Mouse (Mus musculus): ENCODE results near the gene Gm9918. TPM values are rescaled to one million over a fixed set of nuclear protein-coding genes. Genes with fewer than 3 reads are reported as not detected.

The Gm9918 gene
- polyA plus RNA-seq, 1 experiment from 2014 or later = 1.4 TPM

- H3K4me2 ChIP-seq = peak within 1 kb of the TSS; percentile 92
- H3K27me3 ChIP-seq = no peaks in the 10 kb centered on the region
- ATAC-seq (ENCODE audit: insufficient number of reproducible peaks, insufficient read depth, low FRiP score, low TSS enrichment, low read depth) = peak; percentile 39
- H3K36me3 ChIP-seq = peaks cover 21% of the 10 kb centered on the region
- H3K9me3 ChIP-seq = no peaks in the 10 kb centered on the region
- H3K4me1 ChIP-seq (replicated peaks) = peaks cover 80% of the 10 kb centered on the region
- WGBS = under 1% methylated on average over 32 of the region's 46 CpGs
- peak within 1 kb of the TSS; percentile 93 for H3K9ac ChIP-seq (replicated peaks)
- peak within 1 kb of the TSS; percentile 99 for H3K27ac ChIP-seq
- peak within 1 kb of the TSS; percentile 82 for H3K4me3 ChIP-seq (replicated peaks)
These were observed 12.9 kb upstream of the Gm9918 start, which contains the start of gene Rarg for GRCm38 (mm10) chr15:102257202-102258075. Gene Rarg, minus strand, starts transcription at chr15:102257517.

DNA sequence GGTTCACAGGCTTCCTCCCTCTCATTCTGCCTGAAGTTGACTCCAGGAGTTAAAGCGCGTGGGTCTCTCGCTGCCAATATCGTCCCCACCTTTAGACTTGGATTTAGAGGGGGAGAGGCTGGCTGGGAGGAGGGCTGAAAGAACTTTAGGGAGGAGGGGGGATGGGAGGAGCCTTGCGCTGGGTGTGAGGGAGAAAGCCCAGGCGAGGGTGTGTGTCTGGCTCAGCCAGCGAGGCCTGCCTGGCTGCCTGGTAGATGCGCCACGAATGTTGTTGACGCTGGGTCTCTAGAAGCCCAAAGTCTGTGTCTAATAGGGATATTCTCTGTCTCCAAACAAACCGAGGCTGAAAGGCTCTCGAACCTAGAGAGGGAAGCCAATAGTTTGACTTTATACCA is 12.3 kb upstream of the Gm9918 start:
- Histone ChIP-seq H3K4me1 (replicated peaks) (peaks cover 77% of the 10 kb centered on the region), H3K27ac (peak overlapping the region; percentile 99), H3K4me2 (peak overlapping the region; percentile 92), H3K27me3 (no peaks in the 10 kb centered on the region), H3K9me3 (no peaks in the 10 kb centered on the region), H3K9ac (replicated peaks) (0 out of 2 replicates have a peak overlapping the region, but pooled peaks have one; percentile 35), H3K4me3 (replicated peaks) (peak overlapping the region; percentile 82), H3K36me3 (peaks cover 15% of the 10 kb centered on the region)
- peak; percentile 53; the same call in 1 of the 2 replicates for ATAC-seq (ENCODE audit: insufficient number of reproducible peaks, insufficient read depth, low FRiP score, low TSS enrichment, low read depth)
- 1% methylated on average over 12 of the region's 12 CpGs for WGBS

DNA sequence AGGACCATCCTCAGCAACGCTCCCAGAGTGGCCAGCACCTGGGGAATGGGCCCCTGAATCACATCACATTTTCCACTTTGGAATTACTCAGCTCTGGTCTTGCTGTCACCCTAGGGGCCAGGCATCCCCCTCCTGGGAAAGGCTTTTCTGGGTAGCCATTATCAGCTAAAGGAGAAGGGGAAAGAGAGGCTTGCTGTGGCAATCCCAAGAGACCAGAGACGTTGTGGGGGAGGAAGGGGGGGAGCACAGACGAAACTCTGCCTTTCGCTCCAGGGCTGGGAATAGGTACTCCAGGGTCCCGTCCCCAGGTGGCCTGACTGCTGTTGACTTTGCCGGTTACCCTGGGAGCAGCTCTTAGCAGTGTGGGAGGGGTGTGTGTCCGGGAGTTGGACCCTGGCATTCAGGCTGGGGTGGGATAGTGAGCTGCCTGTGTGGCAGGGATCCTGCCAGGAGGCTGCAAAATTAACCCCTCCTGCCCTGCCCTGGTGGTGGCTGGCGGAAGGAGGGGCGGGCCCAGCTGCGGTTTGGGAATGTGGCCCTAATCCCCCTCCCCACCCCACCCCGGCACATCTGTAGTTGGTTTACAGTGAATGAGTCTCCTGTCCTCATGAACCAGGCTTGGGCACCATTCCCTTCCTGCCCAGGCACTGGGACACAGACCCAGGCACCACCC is 11.6 kb upstream of the Gm9918 start:
- 4% methylated on average over 11 of the region's 11 CpGs for WGBS
- ATAC-seq (ENCODE audit: insufficient number of reproducible peaks, insufficient read depth, low FRiP score, low TSS enrichment, low read depth) = peak; percentile 19; the same call in 1 of the 2 replicates
- Histone ChIP-seq H3K27me3 (no peaks in the 10 kb centered on the region), H3K4me2 (peak overlapping the region; percentile 92), H3K27ac (peak overlapping the region; percentile 99), H3K9me3 (no peaks in the 10 kb centered on the region), H3K36me3 (peaks cover 9% of the 10 kb centered on the region), H3K4me1 (replicated peaks) (peaks cover 72% of the 10 kb centered on the region), H3K9ac (replicated peaks) (peak overlapping the region; percentile 35; the same call in 1 of the 2 replicates), H3K4me3 (replicated peaks) (peak overlapping the region; percentile 82)

GRCm38 (mm10) chr15:102262582-102262981 is 7.8 kb upstream of the Gm9918 start:
- H3K36me3 ChIP-seq = no peaks in the 10 kb centered on the region
- H3K4me3 ChIP-seq (replicated peaks) = no peak overlapping the region
- no peaks in the 10 kb centered on the region for H3K27me3 ChIP-seq
- H3K27ac ChIP-seq = peak overlapping the region; percentile 18; the same call in 1 of the 2 replicates
- no peak overlapping the region for H3K9ac ChIP-seq (replicated peaks)
- H3K9me3 ChIP-seq = no peaks in the 10 kb centered on the region
- no peak overlapping the region for H3K4me2 ChIP-seq
- 43% methylated on average over 7 of the region's 7 CpGs for WGBS
- peaks cover 42% of the 10 kb centered on the region for H3K4me1 ChIP-seq (replicated peaks)
- ATAC-seq (ENCODE audit: insufficient number of reproducible peaks, insufficient read depth, low FRiP score, low TSS enrichment, low read depth) = no peak

DNA sequence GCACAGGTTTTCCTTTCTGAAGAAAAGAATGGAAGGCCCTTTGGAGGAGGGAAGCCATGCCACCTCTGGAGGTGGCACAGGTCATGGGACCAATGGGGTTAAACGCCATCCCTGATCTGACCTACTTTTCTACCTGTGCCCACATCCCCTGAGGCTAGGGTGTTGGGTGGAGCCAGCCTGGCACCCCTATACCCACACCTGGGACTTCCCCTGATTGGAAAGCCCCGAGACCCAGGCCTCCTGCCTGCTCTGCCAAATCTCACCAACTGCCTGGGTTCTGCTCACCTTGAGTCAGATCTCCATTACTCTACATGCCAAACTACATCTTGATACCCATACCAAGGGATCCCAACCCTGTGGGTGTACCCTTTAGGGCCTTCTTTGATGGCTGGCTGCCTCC is 7.3 kb upstream of the Gm9918 start:
- Histone ChIP-seq H3K27ac (peak overlapping the region; percentile 18; the same call in 1 of the 2 replicates), H3K9ac (replicated peaks) (no peak overlapping the region), H3K36me3 (no peaks in the 10 kb centered on the region), H3K4me2 (no peak overlapping the region), H3K4me3 (replicated peaks) (no peak overlapping the region), H3K4me1 (replicated peaks) (peaks cover 37% of the 10 kb centered on the region), H3K27me3 (no peaks in the 10 kb centered on the region), H3K9me3 (no peaks in the 10 kb centered on the region)
- 77% methylated on average over 2 of the region's 2 CpGs for WGBS
- ATAC-seq (ENCODE audit: insufficient number of reproducible peaks, insufficient read depth, low FRiP score, low TSS enrichment, low read depth) = no peak

GRCm38 (mm10) chr15:102265548-102265947 is 4.8 kb upstream of the Gm9918 start:
- H3K27ac ChIP-seq = no peak overlapping the region
- peaks cover 23% of the 10 kb centered on the region for H3K4me1 ChIP-seq (replicated peaks)
- no peak overlapping the region for H3K4me2 ChIP-seq
- H3K36me3 ChIP-seq = no peaks in the 10 kb centered on the region
- no peaks in the 10 kb centered on the region for H3K27me3 ChIP-seq
- H3K9ac ChIP-seq (replicated peaks) = no peak overlapping the region
- no peak for ATAC-seq (ENCODE audit: insufficient number of reproducible peaks, insufficient read depth, low FRiP score, low TSS enrichment, low read depth)
- no peaks in the 10 kb centered on the region for H3K9me3 ChIP-seq
- 86% methylated on average over 5 of the region's 5 CpGs for WGBS
- no peak overlapping the region for H3K4me3 ChIP-seq (replicated peaks)

GRCm38 (mm10) chr15:102271441-102271840 is 1.1 kb downstream of the Gm9918 start:
- H3K27ac ChIP-seq = 0 out of 2 replicates have a peak overlapping the region, but pooled peaks have one; percentile 12
- no peaks in the 10 kb centered on the region for H3K9me3 ChIP-seq
- H3K36me3 ChIP-seq = no peaks in the 10 kb centered on the region
- no peak for ATAC-seq (ENCODE audit: insufficient number of reproducible peaks, insufficient read depth, low FRiP score, low TSS enrichment, low read depth)
- H3K4me3 ChIP-seq (replicated peaks) = peak overlapping the region; percentile 38
- H3K4me1 ChIP-seq (replicated peaks) = peaks cover 18% of the 10 kb centered on the region
- H3K9ac ChIP-seq (replicated peaks) = no peak overlapping the region
- peak overlapping the region; percentile 64 for H3K4me2 ChIP-seq
- no peaks in the 10 kb centered on the region for H3K27me3 ChIP-seq
- 37% methylated on average over 3 of the region's 3 CpGs for WGBS

- Histone ChIP-seq H3K27ac (no peak overlapping the region), H3K27me3 (no peaks in the 10 kb centered on the region), H3K4me2 (no peak overlapping the region), H3K9me3 (no peaks in the 10 kb centered on the region), H3K4me3 (replicated peaks) (no peak overlapping the region), H3K36me3 (no peaks in the 10 kb centered on the region), H3K9ac (replicated peaks) (no peak overlapping the region), H3K4me1 (replicated peaks) (peaks cover 20% of the 10 kb centered on the region)
- WGBS = 75% methylated on average over 6 of the region's 6 CpGs
- ATAC-seq (ENCODE audit: insufficient number of reproducible peaks, insufficient read depth, low FRiP score, low TSS enrichment, low read depth) = no peak
These were observed 3.8 kb downstream of the Gm9918 start for GRCm38 (mm10) chr15:102273982-102274716.

DNA sequence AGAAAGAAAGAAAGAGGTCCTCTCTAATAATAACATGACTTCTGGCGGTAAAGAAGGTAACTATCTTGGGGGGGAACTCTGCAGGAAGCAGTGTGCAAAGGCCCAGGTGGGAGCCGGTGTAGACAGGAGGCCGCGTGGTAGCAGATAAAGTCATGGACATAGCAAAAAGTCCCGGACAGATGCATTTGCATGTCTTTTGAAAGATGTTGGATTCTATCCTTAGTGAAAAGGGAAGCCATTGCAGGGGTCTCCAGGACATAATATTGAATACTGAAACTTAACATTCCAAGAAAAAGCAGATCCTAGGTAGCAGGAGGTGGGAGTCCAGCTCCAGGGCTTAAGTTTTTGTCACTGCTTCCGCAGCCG is 8.3 kb downstream of the Gm9918 start:
- H3K4me2 ChIP-seq = peak overlapping the region; percentile 91
- peak overlapping the region; percentile 89 for H3K4me3 ChIP-seq (replicated peaks)
- H3K9me3 ChIP-seq = no peaks in the 10 kb centered on the region
- peaks cover 27% of the 10 kb centered on the region for H3K36me3 ChIP-seq
- ATAC-seq (ENCODE audit: insufficient number of reproducible peaks, insufficient read depth, low FRiP score, low TSS enrichment, low read depth) = no peak
- peaks cover 13% of the 10 kb centered on the region for H3K4me1 ChIP-seq (replicated peaks)
- no peaks in the 10 kb centered on the region for H3K27me3 ChIP-seq
- WGBS = 31% methylated on average over 7 of the region's 7 CpGs
- H3K27ac ChIP-seq = peak overlapping the region; percentile 87
- peak overlapping the region; percentile 75 for H3K9ac ChIP-seq (replicated peaks)

GRCm38 (mm10) chr15:102279092-102279782 is 8.9 kb downstream of the Gm9918 start, which contains the start of gene Mfsd5:
Gene Mfsd5, plus strand, starts transcription at chr15:102279454.
- peak; percentile 95 for ATAC-seq (ENCODE audit: insufficient number of reproducible peaks, insufficient read depth, low FRiP score, low TSS enrichment, low read depth)
- WGBS = under 1% methylated on average over 65 of the region's 65 CpGs
- Histone ChIP-seq H3K36me3 (peaks cover 27% of the 10 kb centered on the region), H3K9ac (replicated peaks) (peak within 1 kb of the TSS; percentile 75), H3K27ac (peak within 1 kb of the TSS; percentile 87), H3K27me3 (no peaks in the 10 kb centered on the region), H3K4me1 (replicated peaks) (peaks cover 13% of the 10 kb centered on the region), H3K9me3 (no peaks in the 10 kb centered on the region), H3K4me3 (replicated peaks) (peak within 1 kb of the TSS; percentile 89), H3K4me2 (peak within 1 kb of the TSS; percentile 91)

Measured in limb, embryonic 12.5 days (tissue).